Mouse (Mus musculus) A20 (cell line): ENCODE measurements around the gene Foxp1.

Experiments
- DNase-seq: peaks from one replicate; pipeline ENCODE4 v3.0.0-alpha.2; 2011; ENCODE audit warnings: low read depth, low spot score

Foxp1 gene

GRCm38 (mm10) chr6:99484884-99485216 lies 37.7 kb downstream of the Foxp1 start:
- DNase-seq, result no peak

- DNase-seq, result no peak
Observed at GRCm38 (mm10) chr6:99484197-99484725, 38.3 kb downstream of the Foxp1 start.

- DNase-seq, result no peak
Observed at GRCm38 (mm10) chr6:99483556-99483955, 39.0 kb downstream of the Foxp1 start.

GRCm38 (mm10) chr6:99481568-99481967 lies 41.0 kb downstream of the Foxp1 start:
- DNase-seq, result no peak

GRCm38 (mm10) chr6:99478873-99479650 lies 43.5 kb downstream of the Foxp1 start:
- no peak for DNase-seq

GRCm38 (mm10) chr6:99475040-99475439 lies 47.5 kb downstream of the Foxp1 start:
- DNase-seq, result no peak

GRCm38 (mm10) chr6:99470906-99471305 lies 51.6 kb downstream of the Foxp1 start:
- DNase-seq, result no peak

GRCm38 (mm10) chr6:99469134-99469834 lies 53.2 kb downstream of the Foxp1 start:
- DNase-seq, result no peak

GRCm38 (mm10) chr6:99467831-99468230 lies 54.7 kb downstream of the Foxp1 start:
- no peak for DNase-seq

GRCm38 (mm10) chr6:99467109-99467508 lies 55.4 kb downstream of the Foxp1 start:
- DNase-seq, result no peak

- DNase-seq, result no peak
Observed at GRCm38 (mm10) chr6:99466354-99466753, 56.2 kb downstream of the Foxp1 start.

GRCm38 (mm10) chr6:99464449-99464848 lies 58.1 kb downstream of the Foxp1 start:
- no peak for DNase-seq

- DNase-seq, result no peak
Observed at GRCm38 (mm10) chr6:99463906-99464305, 58.6 kb downstream of the Foxp1 start.

- no peak for DNase-seq
Observed at GRCm38 (mm10) chr6:99458775-99459174, 63.7 kb downstream of the Foxp1 start.

- no peak for DNase-seq
Observed at GRCm38 (mm10) chr6:99453763-99454520, 68.6 kb downstream of the Foxp1 start.

- DNase-seq, result peak; percentile 54
Observed at GRCm38 (mm10) chr6:99452638-99453185, 69.8 kb downstream of the Foxp1 start.

- DNase-seq, result no peak
Observed at GRCm38 (mm10) chr6:99451479-99451878, 71.0 kb downstream of the Foxp1 start.

- DNase-seq, result no peak
Observed at GRCm38 (mm10) chr6:99447447-99447846, 75.1 kb downstream of the Foxp1 start.

- no peak for DNase-seq
Observed at GRCm38 (mm10) chr6:99446801-99447415, 75.6 kb downstream of the Foxp1 start.

- DNase-seq, result no peak
Observed at GRCm38 (mm10) chr6:99443460-99443859, 79.1 kb downstream of the Foxp1 start.

GRCm38 (mm10) chr6:99441100-99441499 lies 81.4 kb downstream of the Foxp1 start:
- DNase-seq, result no peak
